Mouse (Mus musculus) hindbrain, embryonic 16.5 days (tissue): ENCODE measurements at regions not wholly inside any gene's neighbourhood (a gene's known extent, or its start where the extent isn't known, plus 50 kb on each side); places are given as distances from the start of the nearest gene placed in this dataset.

ENCODE experiments used
- ATAC-seq: fragments of 200-750 bp; cut with Nextera tagmentation; 2 replicates; pipeline ENCODE4 v1.8.0; 2017; ENCODE audit warnings: moderate TSS enrichment, moderate library complexity
- H3K27ac ChIP-seq: fragments of 300-500 bp; sonication (generic); 2 replicates; pipeline ENCODE4 v1.5.1; 2014; ENCODE audit warnings: low read depth, mild to moderate bottlenecking, control low read depth, low read length, moderate library complexity
- H3K27me3 ChIP-seq: fragments of 300-500 bp; sonication (generic); replicated peaks from 2 replicates; pipeline ENCODE4 v1.6.1; 2014; ENCODE audit warnings: low read length; ENCODE audit not compliant: control insufficient read depth, insufficient read depth
- H3K36me3 ChIP-seq: fragments of 300-500 bp; sonication (generic); 2 replicates; pipeline ENCODE4 v1.6.1; 2014; ENCODE audit warnings: mild to moderate bottlenecking, low read length, moderate library complexity, mixed read lengths; ENCODE audit not compliant: control insufficient read depth, insufficient read depth
- H3K4me1 ChIP-seq: fragments of 300-500 bp; sonication (generic); 2 replicates; pipeline ENCODE4 v1.6.1; 2014; ENCODE audit warnings: low read depth, low read length; ENCODE audit not compliant: control insufficient read depth, insufficient read depth
- H3K4me2 ChIP-seq: fragments of 300-500 bp; sonication (generic); 2 replicates; pipeline ENCODE4 v1.6.1; 2014; ENCODE audit warnings: mild to moderate bottlenecking, low read length, control low read depth, moderate library complexity
- H3K4me3 ChIP-seq: fragments of 300-500 bp; sonication (generic); 2 replicates; pipeline ENCODE4 v1.5.1; 2014; ENCODE audit warnings: mild to moderate bottlenecking, low read length, control low read depth, moderate library complexity
- H3K9ac ChIP-seq: fragments of 300-500 bp; sonication (generic); 2 replicates; pipeline ENCODE4 v1.6.1; 2014; ENCODE audit warnings: low read depth, mild to moderate bottlenecking, control low read depth, low read length, moderate library complexity
- H3K9me3 ChIP-seq: fragments of 300-500 bp; sonication (generic); 2 replicates; pipeline ENCODE4 v1.6.1; 2014; ENCODE audit warnings: mild to moderate bottlenecking, low read length, moderate library complexity; ENCODE audit not compliant: control insufficient read depth
- WGBS: fragments of 180-500 bp; shearing (Covaris S2); extraction: QIAGEN DNeasy Blood & Tissue Kit; methylation state at CpG from one replicate; pipeline ENCODE4 v1.1.7; 2014; 5-methylcytosine and 5-hydroxymethylcytosine counted together

- H3K9me3 ChIP-seq = no peaks in the 10 kb centered on the region
- H3K9ac ChIP-seq = no peak overlapping the region
- WGBS = 88% methylated on average over 2 of the region's 2 CpGs
- no peak overlapping the region for H3K27ac ChIP-seq
- H3K4me2 ChIP-seq = no peak overlapping the region
- H3K4me3 ChIP-seq = no peak overlapping the region
- no peaks in the 10 kb centered on the region for H3K27me3 ChIP-seq
- H3K4me1 ChIP-seq = no peaks in the 10 kb centered on the region
- H3K36me3 ChIP-seq = no peaks in the 10 kb centered on the region
- no peak for ATAC-seq
These were observed 166.4 kb upstream of the Sel1l start for GRCm38 (mm10) chr12:92015373-92015772.

DNA sequence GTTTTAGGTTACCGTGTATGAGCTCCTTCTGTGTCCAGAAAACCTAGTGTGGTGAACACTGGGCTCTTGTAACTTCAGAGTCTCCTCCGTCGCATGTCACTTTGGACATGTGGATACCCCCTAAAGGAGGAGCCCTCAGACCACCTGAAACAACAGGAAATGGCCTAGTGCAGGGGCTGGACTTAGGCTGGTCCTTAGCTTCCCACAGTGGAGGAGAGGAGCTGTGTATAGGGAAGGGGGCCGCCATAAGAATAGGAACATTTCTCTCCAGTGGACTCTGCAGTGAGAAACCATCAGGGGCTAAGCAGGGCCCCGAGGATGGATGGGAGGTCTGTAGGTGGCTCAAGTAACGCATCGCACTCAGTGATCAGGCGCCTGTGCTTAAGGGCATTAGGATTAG lies 165.0 kb upstream of the Sel1l start:
- ATAC-seq = no peak
- Histone ChIP-seq H3K4me1 (no peaks in the 10 kb centered on the region), H3K4me3 (no peak overlapping the region), H3K9ac (no peak overlapping the region), H3K36me3 (no peaks in the 10 kb centered on the region), H3K27ac (no peak overlapping the region), H3K27me3 (no peaks in the 10 kb centered on the region), H3K4me2 (no peak overlapping the region), H3K9me3 (no peaks in the 10 kb centered on the region)
- 82% methylated on average over 8 of the region's 8 CpGs for WGBS

GRCm38 (mm10) chr12:92013244-92013643 lies 164.3 kb upstream of the Sel1l start:
- no peak overlapping the region for H3K4me3 ChIP-seq
- no peaks in the 10 kb centered on the region for H3K36me3 ChIP-seq
- no peak overlapping the region for H3K27ac ChIP-seq
- H3K9me3 ChIP-seq = no peaks in the 10 kb centered on the region
- H3K9ac ChIP-seq = no peak overlapping the region
- 7% methylated on average over 8 of the region's 8 CpGs for WGBS
- H3K4me1 ChIP-seq = no peaks in the 10 kb centered on the region
- ATAC-seq = no peak
- H3K4me2 ChIP-seq = no peak overlapping the region
- H3K27me3 ChIP-seq = no peaks in the 10 kb centered on the region

- no peak overlapping the region for H3K4me3 ChIP-seq
- no peaks in the 10 kb centered on the region for H3K27me3 ChIP-seq
- no peaks in the 10 kb centered on the region for H3K36me3 ChIP-seq
- H3K9ac ChIP-seq = no peak overlapping the region
- H3K27ac ChIP-seq = 0 out of 2 replicates have a peak overlapping the region, but pooled peaks have one; percentile 9
- peak; percentile 63; the same call in 1 of the 2 replicates for ATAC-seq
- peak overlapping the region; percentile 17; the same call in 1 of the 2 replicates for H3K4me2 ChIP-seq
- no peaks in the 10 kb centered on the region for H3K4me1 ChIP-seq
- WGBS = 37% methylated on average over 12 of the region's 12 CpGs
- H3K9me3 ChIP-seq = no peaks in the 10 kb centered on the region
These were observed 155.6 kb upstream of the Sel1l start for GRCm38 (mm10) chr12:92004391-92005094.

- Histone ChIP-seq H3K36me3 (no peaks in the 10 kb centered on the region), H3K4me3 (no peak overlapping the region), H3K27me3 (no peaks in the 10 kb centered on the region), H3K9ac (no peak overlapping the region), H3K9me3 (no peaks in the 10 kb centered on the region), H3K4me1 (no peaks in the 10 kb centered on the region), H3K4me2 (no peak overlapping the region), H3K27ac (no peak overlapping the region)
- WGBS = 80% methylated on average over 2 of the region's 2 CpGs
- ATAC-seq = no peak
These were observed 150.1 kb upstream of the Sel1l start for GRCm38 (mm10) chr12:91999031-91999430.

- H3K27ac ChIP-seq = no peak overlapping the region
- no peak overlapping the region for H3K4me2 ChIP-seq
- no peak overlapping the region for H3K9ac ChIP-seq
- no peaks in the 10 kb centered on the region for H3K9me3 ChIP-seq
- 77% methylated on average over 1 of the region's 1 CpGs for WGBS
- no peaks in the 10 kb centered on the region for H3K27me3 ChIP-seq
- no peaks in the 10 kb centered on the region for H3K36me3 ChIP-seq
- H3K4me1 ChIP-seq = no peaks in the 10 kb centered on the region
- no peak for ATAC-seq
- no peak overlapping the region for H3K4me3 ChIP-seq
These were observed 148.4 kb upstream of the Sel1l start for GRCm38 (mm10) chr12:91997404-91997803.

- no peaks in the 10 kb centered on the region for H3K36me3 ChIP-seq
- H3K27ac ChIP-seq = no peak overlapping the region
- H3K9ac ChIP-seq = no peak overlapping the region
- no peaks in the 10 kb centered on the region for H3K4me1 ChIP-seq
- no peaks in the 10 kb centered on the region for H3K9me3 ChIP-seq
- no peak overlapping the region for H3K4me3 ChIP-seq
- no peak for ATAC-seq
- no peak overlapping the region for H3K4me2 ChIP-seq
- 70% methylated on average over 2 of the region's 2 CpGs for WGBS
- H3K27me3 ChIP-seq = no peaks in the 10 kb centered on the region
These were observed 146.6 kb upstream of the Sel1l start for GRCm38 (mm10) chr12:91995545-91995944.

DNA sequence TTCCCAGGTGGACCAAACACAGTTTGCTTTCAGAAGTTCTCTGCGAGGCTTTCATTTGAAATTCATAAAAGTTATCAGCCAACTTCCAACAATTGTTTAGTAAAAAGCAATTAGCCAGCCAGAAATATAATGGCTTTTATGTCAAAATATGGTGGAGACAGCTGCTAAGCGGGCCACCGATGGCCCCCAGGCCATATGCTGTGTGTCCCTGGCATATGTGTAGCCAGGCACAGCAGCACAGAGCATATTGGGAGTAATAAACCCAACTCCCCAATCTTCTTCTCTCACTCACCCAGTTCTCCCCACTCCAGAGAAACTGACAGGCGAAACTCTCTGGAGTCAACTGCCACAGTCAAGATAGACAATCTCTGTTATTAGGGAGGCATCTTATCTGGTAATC lies 137.5 kb upstream of the Sel1l start:
- no peaks in the 10 kb centered on the region for H3K4me1 ChIP-seq
- no peak overlapping the region; the same call in 1 of the 2 replicates for H3K27ac ChIP-seq
- 0 out of 2 replicates have a peak, but pooled peaks have one; percentile 72 for ATAC-seq
- 76% methylated on average over 4 of the region's 4 CpGs for WGBS
- no peaks in the 10 kb centered on the region for H3K9me3 ChIP-seq
- no peaks in the 10 kb centered on the region for H3K27me3 ChIP-seq
- H3K4me2 ChIP-seq = no peak overlapping the region
- H3K4me3 ChIP-seq = no peak overlapping the region
- no peak overlapping the region for H3K9ac ChIP-seq
- no peaks in the 10 kb centered on the region for H3K36me3 ChIP-seq

GRCm38 (mm10) chr12:91980321-91980720 lies 131.4 kb upstream of the Sel1l start:
- no peaks in the 10 kb centered on the region for H3K27me3 ChIP-seq
- H3K9ac ChIP-seq = no peak overlapping the region
- 63% methylated on average over 7 of the region's 7 CpGs for WGBS
- no peaks in the 10 kb centered on the region for H3K4me1 ChIP-seq
- H3K27ac ChIP-seq = no peak overlapping the region
- no peak overlapping the region for H3K4me2 ChIP-seq
- no peaks in the 10 kb centered on the region for H3K36me3 ChIP-seq
- no peak for ATAC-seq
- no peak overlapping the region for H3K4me3 ChIP-seq
- H3K9me3 ChIP-seq = no peaks in the 10 kb centered on the region
